Mouse (Mus musculus) MEL (cell line): ENCODE measurements at regions not wholly inside any gene's neighbourhood (a gene's known extent, or its start where the extent isn't known, plus 50 kb on each side); places are given as distances from the start of the nearest gene placed in this dataset.

Experiments
- DNase-seq: peaks from one replicate; pipeline ENCODE4 v3.0.0; 2011; ENCODE audit warnings: low read depth, low spot score
- H3K27ac ChIP-seq: 2 replicates; pipeline ENCODE4 v1.5.1; 2012; ENCODE audit warnings: low read depth, mild to moderate bottlenecking, control low read depth, low read length, moderate library complexity; ENCODE audit not compliant: control insufficient read depth
- H3K27me3 ChIP-seq, 2 experiments: fragments of 150-350 bp in 1 of 2; sonication (generic) in 1 of 2; 2 replicates each; pipeline ENCODE4 v1.6.1; 2012; ENCODE audit warnings: low read length in 2 of 2, mild to moderate bottlenecking in 2 of 2, improper control_type of control experiment in 1 of 2, moderate library complexity in 1 of 2; ENCODE audit not compliant: insufficient read depth in 2 of 2, control insufficient read depth in 1 of 2
- H3K36me3 ChIP-seq, 2 experiments: 2 replicates each; pipeline ENCODE4 v1.6.1; 2012 to 2014; ENCODE audit warnings: low read length in 2 of 2, improper control_type of control experiment in 1 of 2, inconsistent platforms in 1 of 2, mild to moderate bottlenecking in 1 of 2; ENCODE audit not compliant: insufficient read depth in 2 of 2, control insufficient read depth in 1 of 2
- H3K4me1 ChIP-seq, 2 experiments: fragments of 150-350 bp in 1 of 2; sonication (generic) in 1 of 2; 2 replicates each; pipeline ENCODE4 v1.6.1; 2012; ENCODE audit warnings: low read length in 2 of 2, improper control_type of control experiment in 1 of 2, mild to moderate bottlenecking in 1 of 2; ENCODE audit not compliant: insufficient read depth in 2 of 2, control insufficient read depth in 1 of 2
- H3K4me3 ChIP-seq, 2 experiments: fragments of 150-350 bp in 1 of 2; sonication (generic) in 1 of 2; 2 replicates each; pipeline ENCODE4 v1.5.1; 2012; ENCODE audit warnings: low read depth in 2 of 2, low read length in 2 of 2, mild to moderate bottlenecking in 2 of 2, moderate library complexity in 2 of 2, control low read depth in 1 of 2, improper control_type of control experiment in 1 of 2; ENCODE audit not compliant: control insufficient read depth in 1 of 2, insufficient read depth in 1 of 2
- H3K79me2 ChIP-seq: 2 replicates; pipeline ENCODE4 v1.6.1; 2012; ENCODE audit warnings: mild to moderate bottlenecking, low read length, moderate library complexity; ENCODE audit not compliant: control insufficient read depth, poor library complexity, insufficient read depth
- H3K9ac ChIP-seq: 2 replicates; pipeline ENCODE4 v1.6.1; 2012; ENCODE audit warnings: low read depth, mild to moderate bottlenecking, control low read depth, low read length, moderate library complexity; ENCODE audit not compliant: control insufficient read depth, poor library complexity, severe bottlenecking
- H3K9me3 ChIP-seq: fragments of 150-350 bp; sonication (generic); replicated peaks from 2 replicates; pipeline ENCODE4 v1.6.1; 2012; ENCODE audit warnings: mild to moderate bottlenecking, low read length, improper control_type of control experiment, moderate library complexity; ENCODE audit not compliant: insufficient read depth
- BHLHE40 ChIP-seq: IDR thresholded peaks from 2 replicates; pipeline ENCODE4 v1.6.1; 2012; ENCODE audit warnings: low read depth, mild to moderate bottlenecking, inconsistent platforms, low read length, improper control_type of control experiment, borderline replicate concordance
- ELF1 ChIP-seq: IDR thresholded peaks from 2 replicates; pipeline ENCODE4 v1.6.1; 2014; ENCODE audit warnings: low read depth, mild to moderate bottlenecking, inconsistent platforms, low read length, improper control_type of control experiment, moderate library complexity
- GATA1 ChIP-seq: IDR thresholded peaks from 2 replicates; pipeline ENCODE4 v1.6.1; 2011; ENCODE audit warnings: low read depth, low read length, improper control_type of control experiment
- JUND ChIP-seq: IDR thresholded peaks from 2 replicates; pipeline ENCODE4 v1.6.1; 2011; ENCODE audit warnings: low read depth, mild to moderate bottlenecking, improper control_type of control experiment, low read length
- MAX ChIP-seq: IDR thresholded peaks from 2 replicates; pipeline ENCODE4 v1.6.1; 2011; ENCODE audit warnings: low read length, improper control_type of control experiment
- MYB ChIP-seq: IDR thresholded peaks from 2 replicates; pipeline ENCODE4 v1.6.1; 2011; ENCODE audit warnings: mild to moderate bottlenecking, low read depth, low read length, improper control_type of control experiment
- NELFE ChIP-seq: IDR thresholded peaks from 2 replicates; pipeline ENCODE4 v1.6.1; 2011; ENCODE audit warnings: low read depth, low read length, improper control_type of control experiment
- NRF1 ChIP-seq: IDR thresholded peaks from 2 replicates; pipeline ENCODE4 v1.6.1; 2014; ENCODE audit warnings: low read depth, mild to moderate bottlenecking, inconsistent platforms, low read length, improper control_type of control experiment, moderate library complexity; ENCODE audit not compliant: poor library complexity, insufficient read depth, severe bottlenecking
- POLR2A ChIP-seq, 2 experiments: IDR thresholded peaks; 2 replicates each; pipeline ENCODE4 v1.6.1; 2011 to 2012; ENCODE audit warnings: low read length in 2 of 2, mild to moderate bottlenecking in 2 of 2, control low read depth in 1 of 2, improper control_type of control experiment in 1 of 2, low read depth in 1 of 2, moderate library complexity in 1 of 2; ENCODE audit not compliant: control insufficient read depth in 1 of 2, insufficient read depth in 1 of 2, poor library complexity in 1 of 2
- POLR2AphosphoS2 ChIP-seq: IDR thresholded peaks from 2 replicates; pipeline ENCODE4 v1.6.1; 2011; ENCODE audit warnings: low read length, improper control_type of control experiment
- POLR2AphosphoS5 ChIP-seq: IDR thresholded peaks from 2 replicates; pipeline ENCODE4 v1.6.1; 2012; ENCODE audit warnings: low read depth, borderline replicate concordance, mild to moderate bottlenecking, inconsistent platforms, low read length, moderate library complexity, mixed read lengths
- TBP ChIP-seq: IDR thresholded peaks from 2 replicates; pipeline ENCODE4 v1.8.0; 2011; ENCODE audit warnings: low read depth, low read length, improper control_type of control experiment
- TCF12 ChIP-seq: IDR thresholded peaks from 2 replicates; pipeline ENCODE4 v1.6.1; 2014; ENCODE audit warnings: low read depth, mild to moderate bottlenecking, inconsistent platforms, low read length, improper control_type of control experiment, moderate library complexity
- USF1 ChIP-seq: IDR thresholded peaks from 2 replicates; pipeline ENCODE4 v1.6.1; 2014; ENCODE audit warnings: low read depth, mild to moderate bottlenecking, inconsistent platforms, low read length, improper control_type of control experiment, moderate library complexity
- USF2 ChIP-seq, 2 experiments: IDR thresholded peaks; 2 replicates each; pipeline ENCODE4 v1.6.1; 2011 to 2012; ENCODE audit warnings: improper control_type of control experiment in 2 of 2, low read length in 2 of 2, borderline replicate concordance in 1 of 2, inconsistent platforms in 1 of 2, low read depth in 1 of 2, mild to moderate bottlenecking in 1 of 2; ENCODE audit not compliant: insufficient read depth in 1 of 2
- ZMIZ1 ChIP-seq: IDR thresholded peaks from 2 replicates; pipeline ENCODE4 v1.6.1; 2012; ENCODE audit warnings: low read depth, mild to moderate bottlenecking, inconsistent platforms, low read length, improper control_type of control experiment, moderate library complexity

GRCm38 (mm10) chr3:149171766-149172165 lies 181.4 kb upstream of the Adgrl2 start:
- TF ChIP-seq TCF12 (no peak), NRF1 (no peak), ELF1 (no peak), USF2 (IDR thresholded peaks at IDR 0.05; ENCODE audit: borderline replicate concordance in 1 of 2, insufficient read depth in 1 of 2, low read depth in 1 of 2, low read length in 2 of 2) (no peak), NELFE (no peak), BHLHE40 (no peak), ZMIZ1 (no peak)

DNA sequence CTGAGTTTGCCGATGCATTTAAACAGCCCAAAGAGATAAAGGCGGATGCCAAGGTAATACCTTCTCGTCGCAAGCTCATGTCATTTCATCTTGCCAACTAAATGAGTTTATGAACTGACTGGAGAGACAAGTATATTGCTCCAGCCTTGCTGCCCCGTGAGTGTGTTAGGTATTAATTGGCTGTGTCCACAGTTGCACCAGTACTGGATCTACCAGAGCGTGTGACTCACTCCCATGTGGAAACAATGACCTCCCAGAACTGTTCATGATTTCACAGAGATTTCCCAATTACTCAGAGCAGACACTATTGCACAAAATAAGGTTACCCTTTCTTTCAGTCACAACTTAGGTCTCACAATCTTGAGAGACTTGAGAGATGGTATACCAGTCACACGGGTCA lies 179.8 kb upstream of the Adgrl2 start:
- TF ChIP-seq BHLHE40 = no peak
- no peak for TF ChIP-seq POLR2A (IDR thresholded peaks at IDR 0.05; ENCODE audit: control insufficient read depth in 1 of 2, insufficient read depth in 1 of 2, low read depth in 1 of 2, low read length in 2 of 2, poor library complexity in 1 of 2)
- TF ChIP-seq MYB = no peak
- TF ChIP-seq POLR2AphosphoS2 = no peak
- TF ChIP-seq ELF1 = no peak
- TF ChIP-seq MAX = no peak
- TF ChIP-seq ZMIZ1 = no peak
- no peak for TF ChIP-seq USF2 (IDR thresholded peaks at IDR 0.05; ENCODE audit: borderline replicate concordance in 1 of 2, insufficient read depth in 1 of 2, low read depth in 1 of 2, low read length in 2 of 2)
- TF ChIP-seq NELFE = no peak
- TF ChIP-seq USF1 = no peak
- TF ChIP-seq GATA1 = no peak
- TF ChIP-seq POLR2AphosphoS5 = no peak
- TF ChIP-seq TBP = no peak
- TF ChIP-seq JUND = no peak
- no peak for DNase-seq
- Histone ChIP-seq H3K79me2 (no peaks in the 10 kb centered on the region), H3K36me3 (no peaks in the 10 kb centered on the region), H3K9ac (no peak overlapping the region), H3K9me3 (no peaks in the 10 kb centered on the region), H3K4me1 (no peaks in the 10 kb centered on the region), H3K27me3 (no peaks in the 10 kb centered on the region; a peak in 1 of 4 replicates), H3K4me3 (no peak overlapping the region), H3K27ac (no peak overlapping the region)

More at GRCm38 (mm10) chr3:149171766-149172165, 181.4 kb upstream of the Adgrl2 start:
- no peaks in the 10 kb centered on the region for H3K4me1 ChIP-seq
- DNase-seq = no peak
- no peak overlapping the region for H3K9ac ChIP-seq
- no peaks in the 10 kb centered on the region for H3K9me3 ChIP-seq
- H3K27ac ChIP-seq = no peak overlapping the region
- H3K4me3 ChIP-seq = no peak overlapping the region
- H3K27me3 ChIP-seq = no peaks in the 10 kb centered on the region; a peak in 1 of 4 replicates
- no peaks in the 10 kb centered on the region for H3K36me3 ChIP-seq
- H3K79me2 ChIP-seq = no peaks in the 10 kb centered on the region
